Mouse (Mus musculus) natural killer cell, adult 2 months (primary cell): ENCODE results near the gene Fmnl1.
"Not testable (repeated sequence)": the region's sequence is repeated elsewhere in the genome, so short reads cannot be mapped to it uniquely, and the experiment has no call there.

Experiments used
- DNase-seq, 2 experiments: peaks; one replicate each; pipeline ENCODE4 v3.0.0; 2022; ENCODE audit warnings: low spot score in 2 of 2

Gene Fmnl1

GRCm38 (mm10) chr11:103222718-103223117 is 51.8 kb downstream of the Fmnl1 start:
- not testable (repeated sequence) for DNase-seq

DNA sequence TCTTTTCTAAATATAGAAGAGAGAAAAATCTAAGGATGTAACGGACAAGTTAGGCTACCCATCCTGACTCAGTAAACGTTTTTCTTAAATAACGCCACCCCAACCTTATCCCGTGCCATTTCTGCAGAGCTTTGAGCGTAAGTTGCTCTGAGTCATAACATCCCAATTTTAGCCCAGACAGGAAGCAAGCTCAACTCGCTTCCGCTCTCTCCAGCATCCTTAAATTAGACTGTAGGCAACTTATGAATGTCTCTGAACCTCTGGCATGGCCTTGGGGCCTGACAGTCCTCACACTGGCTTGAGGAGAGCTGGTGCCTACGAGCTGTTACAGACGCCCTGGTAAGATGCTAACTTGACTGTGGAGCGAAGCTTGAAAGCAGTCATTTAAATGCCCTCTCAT is 52.5 kb downstream of the Fmnl1 start:
- DNase-seq = no peak

GRCm38 (mm10) chr11:103223951-103224456 is 53.1 kb downstream of the Fmnl1 start:
- no peak for DNase-seq

DNA sequence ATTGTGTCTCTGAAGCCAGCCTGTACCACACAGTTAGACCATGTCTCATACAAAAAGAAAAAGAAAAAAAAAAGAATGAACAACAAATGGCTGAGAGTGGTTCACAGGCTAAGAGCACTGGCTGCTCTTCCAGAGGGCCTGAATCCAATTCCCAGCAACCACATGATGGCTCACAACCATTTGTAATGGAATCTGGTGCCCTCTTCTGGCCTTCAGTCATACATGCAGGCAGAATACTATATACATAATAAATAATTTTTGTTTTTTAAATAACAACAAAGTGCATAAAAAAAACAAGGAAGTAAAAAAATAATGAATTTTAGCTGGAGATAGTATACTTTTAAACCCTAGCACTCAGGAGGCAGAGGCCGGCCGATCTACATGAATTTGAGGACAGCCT is 58.7 kb downstream of the Fmnl1 start:
- no peak for DNase-seq

GRCm38 (mm10) chr11:103230626-103231025 is 59.7 kb downstream of the Fmnl1 start:
- DNase-seq = no peak

DNA sequence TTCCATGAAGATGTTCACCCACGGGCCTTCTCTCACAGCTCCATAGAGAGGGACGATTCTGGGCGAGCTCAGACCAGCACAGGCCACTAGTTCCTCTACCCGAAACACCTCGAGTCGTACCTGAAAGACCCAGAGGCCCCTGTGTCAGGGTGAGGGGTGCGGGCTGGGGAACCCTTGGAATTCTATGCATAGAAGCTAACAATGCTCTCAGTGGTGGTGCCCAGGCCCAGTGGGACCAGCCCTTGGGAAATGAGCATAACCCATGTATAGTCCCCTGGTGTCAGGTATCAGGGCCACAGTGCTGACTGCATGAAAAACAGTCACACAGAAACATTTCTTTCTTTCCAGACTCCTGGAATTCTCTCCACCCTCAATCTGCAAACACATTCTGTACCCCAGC is 60.5 kb downstream of the Fmnl1 start:
- no peak for DNase-seq

GRCm38 (mm10) chr11:103232966-103233365 is 62.1 kb downstream of the Fmnl1 start:
- peak; percentile 69 to 80 for DNase-seq

DNA sequence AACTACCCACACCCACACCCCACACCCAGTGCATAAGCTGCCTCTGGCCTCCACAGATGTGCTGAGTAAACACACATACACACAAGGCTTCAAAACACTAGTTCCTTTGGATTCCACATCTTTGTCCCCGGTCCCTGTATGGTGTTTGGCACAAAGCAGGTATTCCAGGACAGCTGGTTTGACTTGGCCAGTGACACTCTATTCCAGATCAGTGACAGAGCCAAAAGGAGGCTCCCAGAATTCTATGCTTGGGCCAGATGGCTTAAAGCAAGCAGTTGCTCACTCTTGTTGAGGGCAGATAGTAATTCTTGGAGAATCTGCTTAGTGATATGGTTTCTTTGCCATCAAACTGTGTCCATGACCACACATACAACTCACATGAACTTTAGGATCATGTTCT is 63.5 kb downstream of the Fmnl1 start:
- no peak for DNase-seq

DNA sequence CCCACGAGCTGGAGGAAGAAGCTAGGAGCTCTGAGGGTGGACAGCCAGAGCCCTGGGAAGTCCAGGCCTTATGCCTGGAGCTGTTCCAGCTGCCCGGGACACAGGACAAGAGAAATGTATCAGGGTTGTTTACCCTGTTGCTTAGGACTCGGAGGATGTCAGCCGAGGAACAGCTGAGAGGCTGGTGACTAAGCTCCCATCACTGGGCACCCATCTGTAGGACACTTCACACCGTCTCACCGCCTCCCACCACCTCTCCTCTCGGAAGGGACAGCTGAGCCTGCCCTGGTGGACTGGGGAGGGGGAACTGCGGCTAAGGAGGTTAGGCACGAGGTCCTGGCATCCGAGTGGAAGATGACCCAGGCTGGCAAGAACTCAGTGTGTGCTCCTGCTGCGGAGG is 64.8 kb downstream of the Fmnl1 start:
- DNase-seq = no peak

GRCm38 (mm10) chr11:103236431-103236830 is 65.5 kb downstream of the Fmnl1 start:
- DNase-seq = no peak

DNA sequence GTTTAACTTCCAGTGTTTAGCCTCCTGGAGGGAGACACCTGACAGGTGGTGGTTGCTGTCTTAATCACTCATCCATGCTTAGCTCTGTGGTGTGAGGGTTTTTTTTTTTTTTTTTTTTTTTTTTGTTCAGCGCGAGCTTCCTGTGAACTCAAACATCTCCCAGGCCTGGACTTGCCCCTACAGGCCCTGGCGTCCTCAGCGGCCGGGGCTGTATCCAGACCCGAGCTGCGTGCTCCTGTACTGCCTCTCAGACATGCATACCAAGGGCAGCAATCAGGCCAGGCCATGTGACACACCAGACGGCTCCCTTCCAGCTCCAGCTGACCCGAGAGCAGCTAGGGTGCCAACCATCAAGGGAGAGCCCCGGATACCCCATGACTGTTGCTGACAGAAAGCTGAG is 66.0 kb downstream of the Fmnl1 start:
- DNase-seq = no peak

- no peak for DNase-seq
Measured at GRCm38 (mm10) chr11:103237757-103238156, 66.8 kb downstream of the Fmnl1 start.

DNA sequence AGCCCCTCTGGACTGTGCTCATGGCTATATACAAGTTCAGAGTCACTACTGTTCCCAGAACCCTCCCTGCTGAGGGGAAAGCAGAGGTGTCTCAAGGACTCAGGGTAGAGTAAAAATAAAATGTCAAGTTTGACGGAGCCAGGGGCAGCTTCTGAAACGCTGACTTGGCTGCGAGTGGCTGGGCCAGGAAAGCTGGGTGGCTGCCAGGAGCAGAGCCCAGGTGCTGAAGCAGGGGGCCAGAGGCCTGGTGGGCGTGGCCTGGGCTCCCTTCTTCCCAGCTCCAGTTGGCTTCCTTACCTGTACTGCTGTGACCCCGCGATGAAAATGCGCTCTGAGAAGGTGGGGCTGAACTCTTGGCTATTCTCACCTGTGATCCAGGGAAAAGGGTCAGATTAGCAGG is 69.8 kb downstream of the Fmnl1 start:
- DNase-seq = no peak

DNA sequence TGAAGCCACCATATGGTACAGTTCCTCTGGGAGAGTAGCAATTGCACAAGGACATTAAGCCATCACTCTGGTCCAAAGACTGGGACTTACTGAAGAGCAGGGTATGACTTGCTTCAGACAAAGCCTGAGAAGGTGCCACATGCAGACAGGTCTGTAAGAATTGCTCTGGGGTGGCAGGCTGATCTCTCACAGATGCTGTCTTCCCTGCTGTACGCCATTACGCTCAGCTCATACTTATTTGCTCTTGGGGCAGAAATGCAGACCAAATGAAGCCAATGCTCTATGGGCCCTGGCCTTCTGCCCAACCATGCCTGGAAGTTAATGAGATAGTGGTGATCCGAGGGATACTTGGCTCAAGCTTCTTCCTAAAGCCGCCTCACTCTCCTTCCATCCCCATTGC is 73.9 kb downstream of the Fmnl1 start:
- DNase-seq = no peak

- DNase-seq = no peak
Measured at GRCm38 (mm10) chr11:103246081-103246730, 75.3 kb downstream of the Fmnl1 start.

GRCm38 (mm10) chr11:103246731-103247290 is 75.9 kb downstream of the Fmnl1 start:
- DNase-seq = no peak

GRCm38 (mm10) chr11:103247504-103248177 is 76.7 kb downstream of the Fmnl1 start:
- no peak for DNase-seq
